Mouse (Mus musculus): ENCODE results near the gene Nfkbie. TPM values are rescaled to one million over a fixed set of nuclear protein-coding genes. Genes with fewer than 3 reads are reported as not detected.

Nfkbie gene
- total and polyA plus RNA-seq, 3 experiments, result 78.7 to 136 (median 90.0) TPM

- Histone ChIP-seq H3K9me3 (replicated peaks; ENCODE audit: low read length) (no peaks in the 10 kb centered on the region), H3K79me2 (replicated peaks; ENCODE audit: control insufficient read depth, extremely low read depth, insufficient read depth, poor library complexity, severe bottlenecking) (peaks cover 38% of the 10 kb centered on the region), H3K4me2 (ENCODE audit: insufficient read depth, low read depth, poor library complexity, severe bottlenecking) (peak overlapping the region; percentile 52), H3K27me3 (replicated peaks) (no peaks in the 10 kb centered on the region), H3K4me1 (ENCODE audit: control insufficient read depth in 1 of 2, insufficient read depth in 2 of 2) (peaks cover 14 to 36% of the 10 kb centered on the region in 2 experiments), H3K4me3 (replicated peaks in 1 of 3; ENCODE audit: low read depth in 2 of 3, low read length in 2 of 3, poor library complexity in 1 of 3) (peak overlapping the region; percentile 72 to 93 (median 83)), H3K9ac (ENCODE audit: insufficient read depth, low read depth) (peak overlapping the region; percentile 81), H3K27ac (ENCODE audit: insufficient read depth, low read depth) (peak overlapping the region; percentile 90), H3K36me3 (replicated peaks in 1 of 2; ENCODE audit: control insufficient read depth in 1 of 2, insufficient read depth in 1 of 2, low read length in 1 of 2) (peaks cover 25 to 31% of the 10 kb centered on the region in 2 experiments)
- TF ChIP-seq MAFK (IDR thresholded peaks at IDR 0.05; ENCODE audit: insufficient replicate concordance, low read length) (no peak), NELFE (IDR thresholded peaks at IDR 0.05; ENCODE audit: low read depth, low read length) (no peak), HCFC1 (IDR thresholded peaks at IDR 0.05; ENCODE audit: low read depth, low read length) (no peak), EP300 (IDR thresholded peaks at IDR 0.05; ENCODE audit: low read length) (0 out of 2 replicates have a peak, but pooled peaks have one; percentile 6), USF1 (IDR thresholded peaks at IDR 0.05; ENCODE audit: low read depth, low read length) (no peak), RAD21 (IDR thresholded peaks at IDR 0.05; ENCODE audit: low read depth, low read length) (no peak), RCOR1 (conservative IDR thresholded peaks at IDR 0.05; ENCODE audit: low read depth, low read length) (no peak), UBTF (IDR thresholded peaks at IDR 0.05; ENCODE audit: low read depth, low read length) (no peak), GABPA (IDR thresholded peaks at IDR 0.05; ENCODE audit: insufficient replicate concordance, low read depth, low read length) (no peak), POLR2AphosphoS2 (IDR thresholded peaks at IDR 0.05; ENCODE audit: low read depth, low read length) (no peak), JUND (conservative IDR thresholded peaks at IDR 0.05; ENCODE audit: low read depth, low read length) (no peak), KAT2A (IDR thresholded peaks at IDR 0.05; ENCODE audit: insufficient replicate concordance, low read length) (no peak), MAZ (IDR thresholded peaks at IDR 0.05; ENCODE audit: low read depth, low read length) (no peak), POLR2A (IDR thresholded peaks at IDR 0.05; ENCODE audit: low read depth, low read length) (0 out of 2 replicates have a peak, but pooled peaks have one; percentile 15), MXI1 (IDR thresholded peaks at IDR 0.05; ENCODE audit: low read depth, low read length) (0 out of 2 replicates have a peak, but pooled peaks have one; percentile 11)
- in situ Hi-C loops (cut with MboI; ENCODE audit: low pct_ligation_motif_present, low pct_unique_long_range_greater_than_20kb, low sequenced_read_pairs), result no loop called here
- no peak for DNase-seq (ENCODE audit: extremely low read depth)
- dilution Hi-C loops (cut with MboI; ENCODE audit: extremely low pct_ligation_motif_present, extremely low pct_unique_long_range_greater_than_20kb, low sequenced_read_pairs), result no loop called here
Measured at GRCm38 (mm10) chr17:45574129-45574761, 18.7 kb downstream of the Nfkbie start.

DNA sequence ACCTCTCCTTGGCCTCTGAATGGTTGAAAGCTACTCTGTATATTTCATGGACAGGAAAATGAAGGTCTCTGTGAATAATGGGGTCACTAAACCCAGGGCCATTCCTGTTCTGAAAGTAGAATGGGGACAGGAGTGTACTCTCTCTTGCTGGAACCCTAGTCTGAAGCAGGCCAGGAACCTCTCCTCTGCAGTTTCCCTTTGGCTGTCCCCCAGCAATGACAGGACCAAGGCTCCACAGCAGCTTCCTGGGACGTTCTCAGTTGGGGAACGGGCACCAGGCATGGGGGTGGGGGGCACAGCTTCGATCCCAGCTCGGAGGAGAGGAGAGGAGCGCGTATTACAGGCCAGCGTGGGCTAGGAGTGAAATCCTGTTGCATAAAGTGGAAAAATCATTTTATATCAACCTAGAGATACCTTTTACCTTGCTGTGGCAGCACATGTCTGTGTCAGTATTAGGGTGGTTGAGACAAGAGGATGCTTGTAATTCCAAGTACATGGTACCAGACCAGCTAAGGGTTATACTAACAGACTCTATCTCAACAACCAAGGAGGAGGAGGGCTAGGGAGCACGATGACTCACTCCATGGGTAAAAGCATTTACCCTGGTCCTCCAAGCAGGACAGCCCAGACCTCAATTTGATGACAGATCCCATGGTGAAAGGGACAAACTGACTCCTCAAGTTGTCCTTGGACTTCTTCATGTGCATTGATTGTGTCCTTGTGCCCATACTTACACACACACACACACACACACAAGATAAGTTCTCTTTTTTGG, 19.8 kb downstream of the Nfkbie start:
- Histone ChIP-seq H3K4me3 (replicated peaks in 1 of 3; ENCODE audit: low read depth in 2 of 3, low read length in 2 of 3, poor library complexity in 1 of 3) (no peak overlapping the region), H3K27me3 (replicated peaks) (no peaks in the 10 kb centered on the region), H3K9me3 (replicated peaks; ENCODE audit: low read length) (no peaks in the 10 kb centered on the region), H3K27ac (ENCODE audit: insufficient read depth, low read depth) (no peak overlapping the region), H3K79me2 (replicated peaks; ENCODE audit: control insufficient read depth, extremely low read depth, insufficient read depth, poor library complexity, severe bottlenecking) (peaks cover 27% of the 10 kb centered on the region), H3K36me3 (replicated peaks in 1 of 2; ENCODE audit: control insufficient read depth in 1 of 2, insufficient read depth in 1 of 2, low read length in 1 of 2) (peaks cover 14 to 21% of the 10 kb centered on the region in 2 experiments), H3K4me2 (ENCODE audit: insufficient read depth, low read depth, poor library complexity, severe bottlenecking) (no peak overlapping the region), H3K9ac (ENCODE audit: insufficient read depth, low read depth) (peak overlapping the region; percentile 81; the same call in 1 of the 2 replicates), H3K4me1 (ENCODE audit: control insufficient read depth in 1 of 2, insufficient read depth in 2 of 2) (peaks cover 7 to 31% of the 10 kb centered on the region in 2 experiments)
- in situ Hi-C loops (cut with MboI; ENCODE audit: low pct_ligation_motif_present, low pct_unique_long_range_greater_than_20kb, low sequenced_read_pairs), result no loop called here
- TF ChIP-seq TBP (conservative IDR thresholded peaks at IDR 0.05; ENCODE audit: low read depth, low read length) (no peak), NRF1 (IDR thresholded peaks at IDR 0.05; ENCODE audit: low read depth, low read length) (no peak), SIN3A (IDR thresholded peaks at IDR 0.05; ENCODE audit: low read length) (no peak), MYC (IDR thresholded peaks at IDR 0.05; ENCODE audit: low read depth, low read length) (no peak), E2F4 (IDR thresholded peaks at IDR 0.05; ENCODE audit: insufficient replicate concordance, low read depth, low read length) (no peak), UBTF (IDR thresholded peaks at IDR 0.05; ENCODE audit: low read depth, low read length) (no peak), USF1 (IDR thresholded peaks at IDR 0.05; ENCODE audit: low read depth, low read length) (no peak), USF2 (conservative IDR thresholded peaks at IDR 0.05; ENCODE audit: low read depth, low read length) (no peak), MEF2A (IDR thresholded peaks at IDR 0.05; ENCODE audit: borderline replicate concordance, low read depth, low read length) (no peak), CHD1 (IDR thresholded peaks at IDR 0.05; ENCODE audit: low read depth, low read length) (no peak), MAZ (IDR thresholded peaks at IDR 0.05; ENCODE audit: low read depth, low read length) (no peak)
- no peak for DNase-seq (ENCODE audit: extremely low read depth)
- dilution Hi-C loops (cut with MboI; ENCODE audit: extremely low pct_ligation_motif_present, extremely low pct_unique_long_range_greater_than_20kb, low sequenced_read_pairs), result no loop called here

Data from CH12.LX (cell line).